Mouse (Mus musculus): ENCODE measurements around the gene Gipc3. TPM values are rescaled to one million over a fixed set of nuclear protein-coding genes. Genes with fewer than 3 reads are reported as not detected.

The Gipc3 gene
- polyA plus RNA-seq, 1 experiment from 2014 or later: not detected

- no peak for ATAC-seq (ENCODE audit: low read depth)
- Histone ChIP-seq H3K36me3 (peaks cover 33% of the 10 kb centered on the region), H3K4me3 (no peak overlapping the region), H3K27me3 (no peaks in the 10 kb centered on the region), H3K9me3 (no peaks in the 10 kb centered on the region), H3K9ac (no peak overlapping the region), H3K4me2 (no peak overlapping the region), H3K27ac (replicated peaks) (no peak overlapping the region; the same call in 1 of the 2 replicates), H3K4me1 (replicated peaks) (peaks cover 43% of the 10 kb centered on the region)
- 77% methylated on average over 7 of the region's 7 CpGs for WGBS
Measured at GRCm38 (mm10) chr10:81303761-81304160, 39.3 kb downstream of the Gipc3 start.

GRCm38 (mm10) chr10:81303258-81303657 is 39.8 kb downstream of the Gipc3 start:
- H3K4me2 ChIP-seq: no peak overlapping the region
- no peak overlapping the region; the same call in 1 of the 2 replicates for H3K27ac ChIP-seq (replicated peaks)
- no peak for ATAC-seq (ENCODE audit: low read depth)
- H3K9me3 ChIP-seq: no peaks in the 10 kb centered on the region
- H3K27me3 ChIP-seq: no peaks in the 10 kb centered on the region
- 0 out of 2 replicates have a peak overlapping the region, but pooled peaks have one; percentile 8 for H3K9ac ChIP-seq
- 73% methylated on average over 10 of the region's 10 CpGs for whole genome bisulfite sequencing
- peaks cover 43% of the 10 kb centered on the region for H3K4me1 ChIP-seq (replicated peaks)
- H3K36me3 ChIP-seq: peaks cover 28% of the 10 kb centered on the region
- H3K4me3 ChIP-seq: no peak overlapping the region

DNA sequence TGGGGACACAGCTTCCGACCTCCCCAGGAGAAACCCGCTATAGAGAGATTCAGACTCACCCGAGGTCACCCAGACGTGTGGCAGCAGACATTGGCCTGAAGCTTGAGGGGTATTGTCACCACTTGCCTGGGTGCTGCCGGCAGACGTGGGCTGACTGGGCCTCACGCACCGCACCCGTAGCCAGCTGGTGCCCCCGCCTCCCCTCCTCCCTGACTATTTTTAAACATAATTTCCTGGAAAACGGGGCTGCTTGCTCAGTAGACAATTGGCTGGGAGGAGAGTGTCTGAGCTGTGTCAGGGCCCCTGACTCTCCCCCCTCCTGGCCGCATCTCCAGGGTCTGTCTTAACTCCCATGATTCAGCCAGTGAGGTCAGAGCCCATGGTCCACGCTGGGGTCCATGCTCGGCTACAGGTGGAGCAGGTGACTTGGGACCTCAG is 40.3 kb downstream of the Gipc3 start:
- 64% methylated on average over 14 of the region's 14 CpGs for WGBS
- H3K4me3 ChIP-seq: no peak overlapping the region
- H3K36me3 ChIP-seq: peaks cover 24% of the 10 kb centered on the region
- ATAC-seq (ENCODE audit: low read depth): no peak
- H3K9me3 ChIP-seq: no peaks in the 10 kb centered on the region
- no peak overlapping the region for H3K4me2 ChIP-seq
- peaks cover 43% of the 10 kb centered on the region for H3K4me1 ChIP-seq (replicated peaks)
- H3K27ac ChIP-seq (replicated peaks): no peak overlapping the region; the same call in 1 of the 2 replicates
- peak overlapping the region; percentile 8; the same call in 1 of the 2 replicates for H3K9ac ChIP-seq
- no peaks in the 10 kb centered on the region for H3K27me3 ChIP-seq

- 60% methylated on average over 4 of the region's 4 CpGs for WGBS
- peak overlapping the region; percentile 24 for H3K27ac ChIP-seq (replicated peaks)
- no peaks in the 10 kb centered on the region for H3K27me3 ChIP-seq
- H3K4me3 ChIP-seq: no peak overlapping the region
- H3K9me3 ChIP-seq: no peaks in the 10 kb centered on the region
- H3K9ac ChIP-seq: peak overlapping the region; percentile 0; the same call in 1 of the 2 replicates
- ATAC-seq (ENCODE audit: low read depth): no peak
- H3K36me3 ChIP-seq: peaks cover 18% of the 10 kb centered on the region
- peaks cover 43% of the 10 kb centered on the region for H3K4me1 ChIP-seq (replicated peaks)
- H3K4me2 ChIP-seq: no peak overlapping the region
Measured at GRCm38 (mm10) chr10:81302288-81302687, 40.8 kb downstream of the Gipc3 start.

- Histone ChIP-seq H3K4me2 (no peak overlapping the region), H3K9ac (no peak overlapping the region), H3K4me1 (replicated peaks) (peaks cover 43% of the 10 kb centered on the region), H3K4me3 (no peak overlapping the region), H3K27ac (replicated peaks) (no peak overlapping the region), H3K9me3 (no peaks in the 10 kb centered on the region), H3K36me3 (peaks cover 11% of the 10 kb centered on the region), H3K27me3 (no peaks in the 10 kb centered on the region)
- WGBS: 84% methylated on average over 9 of the region's 9 CpGs
- no peak for ATAC-seq (ENCODE audit: low read depth)
Measured at GRCm38 (mm10) chr10:81301321-81301720, 41.7 kb downstream of the Gipc3 start.

DNA sequence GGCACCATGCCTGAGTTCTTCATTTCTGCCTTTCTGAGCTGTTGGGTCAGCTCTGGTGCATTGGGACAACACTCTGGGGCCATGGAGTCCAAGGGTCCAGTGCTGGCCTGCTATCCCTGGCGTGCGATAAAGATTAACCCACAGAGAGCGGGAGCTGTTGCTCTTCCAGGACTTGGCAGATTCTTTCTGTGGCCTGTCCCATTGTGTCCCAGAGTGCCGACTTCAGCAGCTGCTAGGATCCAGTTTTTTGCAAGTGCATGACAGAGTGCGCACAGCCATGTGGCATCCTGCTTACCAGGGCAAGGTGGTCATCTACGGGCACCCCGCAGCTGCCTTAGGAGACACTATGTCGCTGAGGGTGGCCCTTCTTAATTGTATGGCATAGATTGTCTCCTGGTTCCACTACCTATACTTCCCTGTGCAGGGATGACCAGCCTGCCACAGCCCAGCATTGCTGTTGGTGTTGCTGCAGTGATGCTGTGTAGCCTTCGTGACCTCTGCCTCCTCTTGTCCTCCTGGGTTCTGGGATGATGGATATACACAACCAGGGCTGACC is 42.6 kb downstream of the Gipc3 start:
- Histone ChIP-seq H3K9me3 (no peaks in the 10 kb centered on the region), H3K27me3 (no peaks in the 10 kb centered on the region), H3K4me3 (no peak overlapping the region), H3K4me1 (replicated peaks) (peaks cover 51% of the 10 kb centered on the region), H3K36me3 (peaks cover 2% of the 10 kb centered on the region; the same call in 1 of the 2 replicates), H3K9ac (0 out of 2 replicates have a peak overlapping the region, but pooled peaks have one; percentile 41), H3K27ac (replicated peaks) (no peak overlapping the region), H3K4me2 (no peak overlapping the region)
- no peak for ATAC-seq (ENCODE audit: low read depth)
- 87% methylated on average over 9 of the region's 9 CpGs for whole genome bisulfite sequencing

GRCm38 (mm10) chr10:81299585-81300351 is 43.3 kb downstream of the Gipc3 start:
- H3K27ac ChIP-seq (replicated peaks): no peak overlapping the region
- 0 out of 2 replicates have a peak, but pooled peaks cover 2% of the 10 kb centered on the region for H3K36me3 ChIP-seq
- no peak overlapping the region for H3K4me3 ChIP-seq
- 91% methylated on average over 14 of the region's 14 CpGs for WGBS
- 0 out of 2 replicates have a peak overlapping the region, but pooled peaks have one; percentile 41 for H3K9ac ChIP-seq
- peaks cover 58% of the 10 kb centered on the region for H3K4me1 ChIP-seq (replicated peaks)
- H3K4me2 ChIP-seq: no peak overlapping the region
- H3K9me3 ChIP-seq: no peaks in the 10 kb centered on the region
- no peak for ATAC-seq (ENCODE audit: low read depth)
- H3K27me3 ChIP-seq: no peaks in the 10 kb centered on the region

- no peaks in the 10 kb centered on the region for H3K27me3 ChIP-seq
- 0 out of 2 replicates have a peak, but pooled peaks cover 2% of the 10 kb centered on the region for H3K36me3 ChIP-seq
- WGBS: 96% methylated on average over 17 of the region's 17 CpGs
- ATAC-seq (ENCODE audit: low read depth): no peak
- no peaks in the 10 kb centered on the region for H3K9me3 ChIP-seq
- H3K27ac ChIP-seq (replicated peaks): no peak overlapping the region
- no peak overlapping the region for H3K4me3 ChIP-seq
- H3K9ac ChIP-seq: no peak overlapping the region
- H3K4me1 ChIP-seq (replicated peaks): peaks cover 67% of the 10 kb centered on the region
- H3K4me2 ChIP-seq: no peak overlapping the region
Measured at GRCm38 (mm10) chr10:81298369-81299100, 44.5 kb downstream of the Gipc3 start.

DNA sequence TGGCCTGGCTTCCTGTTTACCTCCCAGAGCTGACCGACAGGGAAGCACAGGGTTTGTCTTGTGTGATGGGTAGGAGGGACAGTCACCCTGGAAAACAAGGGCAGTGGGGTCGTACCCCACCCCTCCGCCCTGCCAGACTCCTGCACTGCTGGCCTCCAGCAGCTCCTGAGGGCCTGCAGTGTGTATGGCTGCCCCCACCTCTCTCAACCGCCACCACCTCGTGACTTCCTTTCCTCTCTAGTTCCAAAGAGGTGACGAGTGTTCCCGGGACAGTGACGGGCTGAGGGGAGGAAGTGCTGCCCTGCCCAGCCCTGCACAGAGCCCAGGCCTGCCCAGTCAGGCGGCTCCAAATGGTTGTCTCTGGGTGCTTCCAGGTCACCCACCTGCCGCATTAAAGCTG is 45.2 kb downstream of the Gipc3 start:
- no peak for ATAC-seq (ENCODE audit: low read depth)
- Histone ChIP-seq H3K4me3 (no peak overlapping the region), H3K27me3 (no peaks in the 10 kb centered on the region), H3K4me2 (no peak overlapping the region), H3K4me1 (replicated peaks) (peaks cover 62% of the 10 kb centered on the region), H3K36me3 (0 out of 2 replicates have a peak, but pooled peaks cover 2% of the 10 kb centered on the region), H3K9ac (no peak overlapping the region), H3K27ac (replicated peaks) (0 out of 2 replicates have a peak overlapping the region, but pooled peaks have one; percentile 56), H3K9me3 (no peaks in the 10 kb centered on the region)
- WGBS: 69% methylated on average over 10 of the region's 10 CpGs

GRCm38 (mm10) chr10:81297246-81297645 is 45.8 kb downstream of the Gipc3 start:
- 79% methylated on average over 6 of the region's 6 CpGs for WGBS
- 0 out of 2 replicates have a peak overlapping the region, but pooled peaks have one; percentile 56 for H3K27ac ChIP-seq (replicated peaks)
- no peak overlapping the region for H3K4me2 ChIP-seq

DNA sequence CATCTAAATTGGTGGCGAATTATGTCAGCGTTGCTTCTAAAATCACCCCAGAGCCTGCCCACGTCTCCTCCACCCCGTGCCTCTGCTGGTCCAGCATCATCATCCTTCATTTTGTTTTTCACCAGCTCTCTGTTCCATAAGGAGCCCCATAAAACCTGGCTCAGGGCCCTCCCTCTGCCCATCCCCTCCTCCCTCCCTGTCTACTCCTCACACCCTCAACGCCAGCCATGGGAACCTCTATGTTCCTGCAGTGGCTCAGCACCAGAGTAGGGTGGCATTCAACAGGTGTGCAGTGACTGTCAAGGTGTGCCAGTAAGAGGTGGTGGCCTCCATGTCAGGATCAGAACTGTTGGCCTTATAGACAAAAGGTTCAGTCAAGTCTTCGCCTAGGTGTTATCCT is 47.9 kb downstream of the Gipc3 start:
- Histone ChIP-seq H3K4me1 (replicated peaks) (peaks cover 50% of the 10 kb centered on the region), H3K4me3 (no peak overlapping the region), H3K9ac (peak overlapping the region; percentile 92; the same call in 1 of the 2 replicates), H3K27ac (replicated peaks) (no peak overlapping the region), H3K4me2 (peak overlapping the region; percentile 90), H3K27me3 (peaks cover 17% of the 10 kb centered on the region), H3K36me3 (0 out of 2 replicates have a peak, but pooled peaks cover 2% of the 10 kb centered on the region), H3K9me3 (no peaks in the 10 kb centered on the region)
- 92% methylated on average over 6 of the region's 6 CpGs for WGBS
- ATAC-seq (ENCODE audit: low read depth): no peak

More at GRCm38 (mm10) chr10:81297246-81297645, 45.8 kb downstream of the Gipc3 start:
- ATAC-seq (ENCODE audit: low read depth): no peak
- Histone ChIP-seq H3K4me3 (no peak overlapping the region), H3K9me3 (no peaks in the 10 kb centered on the region), H3K4me1 (replicated peaks) (peaks cover 56% of the 10 kb centered on the region), H3K36me3 (0 out of 2 replicates have a peak, but pooled peaks cover 2% of the 10 kb centered on the region), H3K9ac (no peak overlapping the region), H3K27me3 (no peaks in the 10 kb centered on the region)

Measured in neural tube, embryonic 13.5 days (tissue).